Mouse (Mus musculus): Measurements from ENCODE around the gene Sox15. TPM values are rescaled to one million over a fixed set of nuclear protein-coding genes. Genes with fewer than 3 reads are reported as not detected.

The Sox15 gene
- polyA plus RNA-seq (2012; rRNA removed) (1.5 and 2.1 TPM in 2 replicates), polyA plus RNA-seq (2014; fragmentation: Nextera tagmentation; extraction: Ambion mirVana) (1.0 and 3.0 TPM in 2 replicates)

GRCm38 (mm10) chr11:69655264-69656064 is at the start of gene Sox15:
TSS of gene Sox15 (plus strand) at chr11:69655314.
- WGBS = 19% methylated on average over 34 of the region's 34 CpGs
- Histone ChIP-seq H3K9me3 (ENCODE audit: control insufficient read depth, low read length) (no peaks in the 10 kb centered on the region), H3K4me3 (replicated peaks; ENCODE audit: low read length) (0 out of 2 replicates have a peak within 1 kb of the TSS, but pooled peaks have one; percentile 4), H3K9ac (ENCODE audit: low read depth, low read length, severe bottlenecking) (peak within 1 kb of the TSS; percentile 38), H3K4me2 (replicated peaks; ENCODE audit: low read depth, low read length, severe bottlenecking) (peak within 1 kb of the TSS; percentile 7; the same call in 1 of the 2 replicates), H3K27ac (replicated peaks; ENCODE audit: low read depth, low read length) (peak within 1 kb of the TSS; percentile 15), H3K27me3 (ENCODE audit: control insufficient read depth, insufficient read depth, low read length) (no peaks in the 10 kb centered on the region), H3K36me3 (ENCODE audit: control insufficient read depth, insufficient read depth, low read length) (peaks cover 86% of the 10 kb centered on the region), H3K4me1 (ENCODE audit: control insufficient read depth, insufficient read depth, low read length) (peaks cover 12% of the 10 kb centered on the region)
- ATAC-seq (ENCODE audit: low FRiP score, low read depth) (peak; percentile 62; the same call in 1 of the 2 replicates), DNase-seq (ENCODE audit: low spot score) (peak; percentile 78)
- TF ChIP-seq POLR2A (IDR thresholded peaks at IDR 0.05; ENCODE audit: borderline replicate concordance, extremely low read depth, insufficient read depth, insufficient read length) = no peak

GRCm38 (mm10) chr11:69605726-69606490 is 49.2 kb upstream of the Sox15 start, which contains the start of gene Atp1b2:
TSS of gene Atp1b2 (minus strand) at chr11:69605942.
- peak within 1 kb of the TSS; percentile 100 for H3K4me2 ChIP-seq (replicated peaks; ENCODE audit: low read depth, low read length, severe bottlenecking)
- H3K27me3 ChIP-seq (ENCODE audit: control insufficient read depth, insufficient read depth, low read length) = no peaks in the 10 kb centered on the region; the same call in 1 of the 2 replicates
- DNase-seq (ENCODE audit: low spot score) = peak; percentile 88
- H3K9ac ChIP-seq (ENCODE audit: low read depth, low read length, severe bottlenecking) = peak within 1 kb of the TSS; percentile 70
- WGBS = 2% methylated on average over 32 of the region's 32 CpGs
- peak within 1 kb of the TSS; percentile 63 for H3K4me3 ChIP-seq (replicated peaks; ENCODE audit: low read length)
- peaks cover 12% of the 10 kb centered on the region for H3K4me1 ChIP-seq (ENCODE audit: control insufficient read depth, insufficient read depth, low read length)
- ATAC-seq (ENCODE audit: low FRiP score, low read depth) = peak; percentile 94
- 0 out of 2 replicates have a peak within 1 kb of the TSS, but pooled peaks have one; percentile 19 for H3K27ac ChIP-seq (replicated peaks; ENCODE audit: low read depth, low read length)
- peak; percentile 97 for TF ChIP-seq POLR2A (IDR thresholded peaks at IDR 0.05; ENCODE audit: borderline replicate concordance, extremely low read depth, insufficient read depth, insufficient read length)
- no peaks in the 10 kb centered on the region for H3K9me3 ChIP-seq (ENCODE audit: control insufficient read depth, low read length)
- H3K36me3 ChIP-seq (ENCODE audit: control insufficient read depth, insufficient read depth, low read length) = 0 out of 2 replicates have a peak, but pooled peaks cover 6% of the 10 kb centered on the region

- Histone ChIP-seq H3K27ac (replicated peaks; ENCODE audit: low read depth, low read length) (0 out of 2 replicates have a peak overlapping the region, but pooled peaks have one; percentile 7), H3K36me3 (ENCODE audit: control insufficient read depth, insufficient read depth, low read length) (0 out of 2 replicates have a peak, but pooled peaks cover 6% of the 10 kb centered on the region), H3K4me1 (ENCODE audit: control insufficient read depth, insufficient read depth, low read length) (peaks cover 9% of the 10 kb centered on the region), H3K4me3 (replicated peaks; ENCODE audit: low read length) (peak overlapping the region; percentile 63), H3K4me2 (replicated peaks; ENCODE audit: low read depth, low read length, severe bottlenecking) (peak overlapping the region; percentile 100), H3K9me3 (ENCODE audit: control insufficient read depth, low read length) (no peaks in the 10 kb centered on the region), H3K9ac (ENCODE audit: low read depth, low read length, severe bottlenecking) (peak overlapping the region; percentile 25; the same call in 1 of the 2 replicates), H3K27me3 (ENCODE audit: control insufficient read depth, insufficient read depth, low read length) (no peaks in the 10 kb centered on the region; the same call in 1 of the 2 replicates)
- DNase-seq (ENCODE audit: low spot score) (no peak), ATAC-seq (ENCODE audit: low FRiP score, low read depth) (no peak)
- no peak for TF ChIP-seq POLR2A (IDR thresholded peaks at IDR 0.05; ENCODE audit: borderline replicate concordance, extremely low read depth, insufficient read depth, insufficient read length)
- 53% methylated on average over 2 of the region's 2 CpGs for WGBS
Measured at GRCm38 (mm10) chr11:69606491-69606795, 48.7 kb upstream of the Sox15 start.

GRCm38 (mm10) chr11:69606832-69607231 is 48.3 kb upstream of the Sox15 start:
- no peak overlapping the region for H3K4me3 ChIP-seq (replicated peaks; ENCODE audit: low read length)
- DNase-seq (ENCODE audit: low spot score) (no peak), ATAC-seq (ENCODE audit: low FRiP score, low read depth) (no peak)
- 0 out of 2 replicates have a peak, but pooled peaks cover 2% of the 10 kb centered on the region for H3K36me3 ChIP-seq (ENCODE audit: control insufficient read depth, insufficient read depth, low read length)
- no peak overlapping the region for H3K27ac ChIP-seq (replicated peaks; ENCODE audit: low read depth, low read length)
- TF ChIP-seq POLR2A (IDR thresholded peaks at IDR 0.05; ENCODE audit: borderline replicate concordance, extremely low read depth, insufficient read depth, insufficient read length) = no peak
- WGBS = 89% methylated on average over 2 of the region's 2 CpGs
- no peaks in the 10 kb centered on the region; the same call in 1 of the 2 replicates for H3K27me3 ChIP-seq (ENCODE audit: control insufficient read depth, insufficient read depth, low read length)
- H3K9me3 ChIP-seq (ENCODE audit: control insufficient read depth, low read length) = no peaks in the 10 kb centered on the region
- no peak overlapping the region for H3K9ac ChIP-seq (ENCODE audit: low read depth, low read length, severe bottlenecking)
- peaks cover 9% of the 10 kb centered on the region for H3K4me1 ChIP-seq (ENCODE audit: control insufficient read depth, insufficient read depth, low read length)
- H3K4me2 ChIP-seq (replicated peaks; ENCODE audit: low read depth, low read length, severe bottlenecking) = no peak overlapping the region

- 81% methylated on average over 3 of the region's 3 CpGs for WGBS
- no peak for TF ChIP-seq POLR2A (IDR thresholded peaks at IDR 0.05; ENCODE audit: borderline replicate concordance, extremely low read depth, insufficient read depth, insufficient read length)
- no peaks in the 10 kb centered on the region; the same call in 1 of the 2 replicates for H3K27me3 ChIP-seq (ENCODE audit: control insufficient read depth, insufficient read depth, low read length)
- no peak overlapping the region for H3K9ac ChIP-seq (ENCODE audit: low read depth, low read length, severe bottlenecking)
- no peak for ATAC-seq (ENCODE audit: low FRiP score, low read depth)
- no peaks in the 10 kb centered on the region for H3K36me3 ChIP-seq (ENCODE audit: control insufficient read depth, insufficient read depth, low read length)
- no peak overlapping the region for H3K27ac ChIP-seq (replicated peaks; ENCODE audit: low read depth, low read length)
- no peaks in the 10 kb centered on the region for H3K9me3 ChIP-seq (ENCODE audit: control insufficient read depth, low read length)
- no peak overlapping the region for H3K4me2 ChIP-seq (replicated peaks; ENCODE audit: low read depth, low read length, severe bottlenecking)
- DNase-seq (ENCODE audit: low spot score) = no peak
- peaks cover 10% of the 10 kb centered on the region for H3K4me1 ChIP-seq (ENCODE audit: control insufficient read depth, insufficient read depth, low read length)
- no peak overlapping the region for H3K4me3 ChIP-seq (replicated peaks; ENCODE audit: low read length)
Measured at GRCm38 (mm10) chr11:69608525-69608924, 46.6 kb upstream of the Sox15 start.
